7 mouse cellular contexts compared by ENCODE assay signal in genomic region chr9:96889345-96890021, GRCm38 (mm10). TPM values are rescaled to one million over a fixed set of nuclear protein-coding genes. Genes with fewer than 3 reads are reported as not detected.
A peak's percentile ranks its signal among the peaks of the same experiment; 100 is the strongest.
DNase-seq lines count a peak whose midpoint lies in the region; ATAC-seq lines count a peak whose summit lies in the region.

No protein-coding gene starts in this region.

- peaks cover 61% of the 10 kb centered on the region for H3K4me1 ChIP-seq in embryonic facial prominence, embryonic 10.5 days
- H3K4me1 ChIP-seq in limb, embryonic 13.5 days, result peaks cover 30% of the 10 kb centered on the region
- peaks cover 64% of the 10 kb centered on the region for H3K4me1 ChIP-seq in midbrain, embryonic 15.5 days

- H3K36me3 ChIP-seq in embryonic facial prominence, embryonic 10.5 days (replicated peaks), result no peaks in the 10 kb centered on the region
- H3K36me3 ChIP-seq in limb, embryonic 13.5 days, result no peaks in the 10 kb centered on the region
- no peaks in the 10 kb centered on the region for H3K36me3 ChIP-seq in midbrain, embryonic 15.5 days (replicated peaks)

- ATAC-seq in limb, embryonic 13.5 days (ENCODE audit: low FRiP score, low read depth), result peak; percentile 91
- ATAC-seq in midbrain, embryonic 15.5 days (replicated peaks), result peak; percentile 82

- H3K9me3 ChIP-seq in embryonic facial prominence, embryonic 10.5 days, result no peaks in the 10 kb centered on the region
- no peaks in the 10 kb centered on the region for H3K9me3 ChIP-seq in limb, embryonic 13.5 days
- H3K9me3 ChIP-seq in midbrain, embryonic 15.5 days, result no peaks in the 10 kb centered on the region

- peak overlapping the region; percentile 78 for H3K4me3 ChIP-seq in embryonic facial prominence, embryonic 10.5 days
- peak overlapping the region; percentile 70 for H3K4me3 ChIP-seq in limb, embryonic 13.5 days
- H3K4me3 ChIP-seq in midbrain, embryonic 15.5 days, result peak overlapping the region; percentile 62

- H3K27me3 ChIP-seq in embryonic facial prominence, embryonic 10.5 days (replicated peaks; ENCODE audit: low read depth, poor library complexity, severe bottlenecking), result peaks cover 49% of the 10 kb centered on the region
- peaks cover 21% of the 10 kb centered on the region for H3K27me3 ChIP-seq in limb, embryonic 13.5 days
- H3K27me3 ChIP-seq in midbrain, embryonic 15.5 days (replicated peaks), result no peaks in the 10 kb centered on the region

- WGBS in embryonic facial prominence, embryonic 10.5 days, result under 1% methylated on average over 66 of the region's 66 CpGs
- under 1% methylated on average over 66 of the region's 66 CpGs for WGBS in limb, embryonic 13.5 days
- WGBS in midbrain, embryonic 15.5 days, result under 1% methylated on average over 66 of the region's 66 CpGs

- H3K9ac ChIP-seq in limb, embryonic 13.5 days, result peak overlapping the region; percentile 87
- H3K9ac ChIP-seq in midbrain, embryonic 15.5 days, result peak overlapping the region; percentile 72

- H3K4me2 ChIP-seq in limb, embryonic 13.5 days (replicated peaks), result peak overlapping the region; percentile 84
- peak overlapping the region; percentile 94 for H3K4me2 ChIP-seq in midbrain, embryonic 15.5 days

- DNase-seq in adrenal gland, postnatal 14 days, result peak; percentile 95
- peak; percentile 93 for DNase-seq in embryonic facial prominence, embryonic 10.5 days (ENCODE audit: low spot score)
- peak; percentile 82 to 86 for DNase-seq in heart, adult 18-20 months
- DNase-seq in kidney, adult 18-20 months, result peak; percentile 84
- peak; percentile 41 to 72 for DNase-seq in spleen, adult 18-20 months

- peak overlapping the region; percentile 95 for H3K27ac ChIP-seq in embryonic facial prominence, embryonic 10.5 days (replicated peaks)
- H3K27ac ChIP-seq in limb, embryonic 13.5 days, result no peak overlapping the region
- peak overlapping the region; percentile 75 for H3K27ac ChIP-seq in midbrain, embryonic 15.5 days

RNA-seq across cellular contexts. Expression of gene Pxylp1, which starts 3.0 kb away (rescaled TPM):
- 8.0 and 8.4 TPM in 2 replicates for total RNA-seq in adrenal gland, postnatal 14 days (2021)
- 16.7 and 17.5 TPM in 2 replicates for polyA plus RNA-seq in embryonic facial prominence, embryonic 10.5 days (2016; fragmentation: Nextera tagmentation; extraction: Ambion mirVana)
- total RNA-seq in heart, adult 18-20 months (2021), result 10 to 100 TPM; 11.7 to 15.8 TPM
- 26.3 and 28.7 TPM in 2 replicates for polyA plus RNA-seq in limb, embryonic 13.5 days (2015; fragmentation: Nextera tagmentation; extraction: Ambion mirVana)
- polyA plus RNA-seq in midbrain, embryonic 15.5 days (2015; fragmentation: Nextera tagmentation; extraction: Ambion mirVana), result 42.4 and 48.6 TPM in 2 replicates
